Mouse (Mus musculus) CD8-positive naive resting alpha-beta T cell, adult 2 months (primary cell): Measurements from ENCODE around the gene Ripor2.

Source experiments
- DNase-seq, 2 experiments: peaks; one replicate each; pipeline ENCODE4 v3.0.0; 2022; ENCODE audit warnings: low read depth in 2 of 2, low spot score in 2 of 2

The Ripor2 gene

DNA sequence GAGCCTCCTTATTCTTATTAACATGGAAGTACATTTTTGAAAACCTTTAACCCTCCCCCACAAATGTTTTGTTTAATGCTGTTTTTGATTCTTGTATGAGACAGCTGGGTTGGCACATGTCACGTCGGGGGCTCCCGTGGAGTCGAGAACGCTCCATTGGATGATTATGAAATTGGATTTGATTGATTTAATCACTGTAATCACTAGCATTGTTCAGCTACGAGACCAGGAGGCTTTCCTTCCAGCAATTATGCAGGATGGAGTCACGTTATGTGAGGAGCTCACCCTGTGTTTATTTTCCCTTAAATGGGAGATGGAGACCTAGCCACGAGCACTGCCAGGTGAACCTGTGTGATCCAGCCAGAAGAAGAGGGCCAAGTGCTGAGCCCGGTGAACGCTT is at the start of gene Ripor2:
Ripor2 (plus strand) TSS at position 357 of the 400 bp plus-strand sequence.
- DNase-seq = no peak

DNA sequence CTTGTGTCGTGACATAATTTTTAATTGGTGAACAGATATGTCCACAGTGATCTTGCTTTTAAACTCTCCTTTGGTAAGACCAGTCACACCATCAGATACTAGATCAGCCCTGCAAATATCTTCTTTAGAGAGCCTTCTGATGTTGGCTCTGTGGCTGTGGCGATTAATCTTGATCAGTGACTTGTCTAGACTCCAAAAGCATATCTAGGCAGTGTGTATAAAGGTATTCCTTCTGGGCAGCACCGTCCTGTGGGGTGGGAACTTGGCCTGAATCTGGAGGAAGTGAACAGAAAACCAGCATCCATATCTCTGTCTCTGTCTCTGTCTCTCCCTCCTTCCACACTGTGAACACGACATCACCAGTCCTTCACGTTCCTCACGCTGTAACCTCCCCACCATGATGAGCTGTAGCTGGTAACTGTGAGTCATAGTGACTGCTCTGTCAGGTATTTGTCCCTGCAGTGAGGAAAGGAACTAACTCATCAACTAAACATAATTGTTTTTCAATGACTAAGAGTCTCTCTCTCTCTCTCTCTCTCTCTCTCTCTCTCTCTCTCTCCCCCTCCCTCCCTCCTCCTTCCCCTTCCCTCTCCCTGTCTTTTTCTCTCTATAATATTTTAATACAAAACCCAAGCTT is 45.3 kb upstream of the Ripor2 start:
- no peak for DNase-seq

DNA sequence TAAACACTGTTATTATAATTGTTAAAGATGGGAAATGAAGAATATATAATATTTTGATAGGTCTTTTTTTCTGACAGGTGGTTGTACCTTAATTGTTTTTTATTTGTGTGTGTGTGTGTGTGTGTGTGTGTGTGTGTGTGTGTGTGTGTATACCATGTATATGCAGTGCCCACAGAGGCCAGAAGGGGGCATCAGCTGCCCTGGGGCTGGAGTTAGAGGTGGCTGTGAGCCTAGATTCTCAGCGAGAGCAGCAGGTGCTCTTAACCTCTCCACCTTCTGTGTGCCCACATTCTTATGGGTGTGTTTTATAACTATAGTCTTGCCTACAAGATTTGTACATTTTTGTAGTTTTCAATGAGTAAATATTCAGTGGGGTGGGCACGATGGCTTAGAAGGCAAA is 44.0 kb upstream of the Ripor2 start:
- DNase-seq = no peak

DNA sequence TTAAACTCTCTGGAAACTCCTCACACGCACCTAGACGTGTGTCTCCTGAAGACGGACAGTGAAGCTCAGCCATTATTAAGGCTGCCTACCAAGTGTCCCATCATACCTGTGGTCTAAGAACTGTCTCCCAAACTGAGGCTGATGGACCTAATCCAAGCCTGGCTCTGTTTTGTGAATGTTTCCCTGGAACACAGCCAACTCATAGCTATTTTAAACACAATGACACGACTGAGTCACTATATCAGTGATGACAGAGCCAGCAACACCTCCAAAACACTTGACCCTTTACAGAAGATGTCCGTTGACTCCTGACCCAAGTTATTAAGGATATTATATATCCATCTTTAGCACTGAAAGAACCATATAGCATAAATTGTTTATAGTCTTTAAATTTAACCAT is 43.0 kb upstream of the Ripor2 start:
- no peak for DNase-seq

DNA sequence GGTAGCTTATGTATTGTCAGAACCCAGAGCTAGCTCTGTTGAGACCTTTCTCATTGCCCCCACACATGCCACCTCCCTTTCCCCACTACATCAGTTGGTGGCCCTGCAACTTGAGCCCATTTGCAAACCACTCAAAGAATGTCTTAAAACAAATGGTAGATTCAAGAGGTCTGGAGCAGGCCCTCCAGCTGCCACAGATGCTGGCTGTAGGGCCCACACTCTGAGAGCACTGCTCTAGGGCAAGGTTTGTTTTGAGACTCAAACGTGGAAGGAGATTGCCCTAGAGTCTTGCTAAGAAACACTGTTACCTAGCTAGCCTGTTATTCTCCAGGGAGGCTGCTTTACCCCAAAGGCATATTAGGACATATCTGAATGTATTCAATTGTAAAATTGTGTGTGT is 36.3 kb upstream of the Ripor2 start:
- DNase-seq = no peak

DNA sequence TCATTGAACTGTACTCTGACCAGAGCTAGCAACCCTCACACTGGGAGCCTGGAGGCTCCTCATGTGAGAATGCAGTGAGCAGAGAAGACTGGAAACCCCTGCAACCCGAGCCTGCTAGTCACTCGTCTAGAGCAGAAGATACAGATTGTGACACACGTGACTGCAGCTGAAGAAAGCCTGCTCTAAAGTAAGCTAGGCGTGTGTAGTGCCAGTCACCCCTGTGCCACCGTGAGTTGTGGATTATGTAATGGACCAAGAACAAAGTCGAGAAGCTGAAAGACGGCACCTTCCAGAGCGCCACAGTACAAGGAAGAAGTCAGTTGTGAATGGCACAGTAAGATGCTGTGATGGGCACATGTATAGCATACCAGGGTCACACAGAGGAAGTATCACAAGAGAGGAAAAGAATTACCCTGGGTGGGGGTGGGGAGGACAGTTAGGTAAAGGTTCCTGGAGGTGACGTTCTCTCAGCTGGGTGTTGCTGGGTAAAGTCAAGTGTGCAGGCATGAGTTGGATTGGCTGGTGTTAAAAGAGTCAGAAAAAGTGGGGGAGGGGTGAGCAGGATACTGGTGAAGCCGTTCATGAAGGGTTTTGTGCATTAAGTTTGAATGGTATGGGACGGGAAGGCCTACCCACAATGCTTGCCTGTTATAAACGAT is 35.1 kb upstream of the Ripor2 start:
- peak; percentile 14 to 48 for DNase-seq

DNA sequence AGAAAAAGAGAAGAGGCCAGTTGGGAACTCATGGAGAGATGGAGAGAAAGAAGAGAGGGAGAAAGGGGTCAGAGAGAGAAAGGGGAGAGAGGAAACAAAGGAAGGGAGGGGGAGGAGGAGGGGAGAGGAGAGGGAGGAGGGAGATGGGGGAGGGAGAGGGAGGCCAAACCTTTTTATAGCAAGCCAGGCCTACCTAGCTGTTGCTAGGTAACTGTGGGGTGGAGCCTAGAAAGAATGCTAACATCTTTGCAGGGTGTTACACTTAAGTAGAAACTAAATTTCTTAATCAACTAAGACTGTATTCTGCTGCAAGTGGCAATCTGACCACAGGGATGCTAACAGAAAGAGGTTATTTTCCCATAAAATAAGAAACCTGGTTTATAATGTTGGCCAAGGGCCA is 33.1 kb upstream of the Ripor2 start:
- no peak for DNase-seq

DNA sequence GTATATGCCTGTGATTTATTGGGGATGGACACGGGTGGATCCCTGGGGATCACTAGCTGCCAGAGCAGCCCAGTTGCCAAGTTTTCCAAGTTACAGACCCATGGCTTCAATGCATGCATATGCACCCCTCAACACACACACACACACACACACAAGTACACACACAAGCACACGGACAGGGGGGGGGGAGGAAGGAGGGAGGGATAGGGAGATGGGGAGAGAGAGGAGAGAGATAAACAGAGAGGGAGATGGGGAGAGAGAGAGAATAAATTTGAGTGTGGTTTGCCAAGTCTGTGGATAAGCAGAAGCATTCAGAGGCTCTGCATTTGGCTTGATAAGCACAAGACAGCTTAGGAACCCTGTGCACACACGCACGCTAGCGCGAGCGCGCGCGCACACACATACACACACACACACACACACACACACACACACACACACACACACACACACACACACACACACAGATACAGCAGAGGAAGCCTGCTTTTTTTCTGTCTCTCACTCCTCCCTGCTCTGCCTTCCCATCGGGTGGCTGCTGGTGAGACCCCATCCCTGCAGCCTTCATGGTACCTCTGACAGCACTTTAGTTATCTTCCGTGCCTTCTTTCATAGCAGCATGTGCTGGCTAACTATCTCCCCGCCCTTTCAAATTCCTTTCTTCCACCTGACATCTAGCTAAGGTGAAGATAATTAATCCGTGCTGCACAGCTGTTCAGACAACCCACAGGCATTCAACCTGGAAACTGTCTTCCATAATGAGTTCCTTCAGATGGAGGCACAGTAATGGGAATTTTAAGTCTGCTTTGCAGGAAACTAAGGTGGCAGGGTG is 30.7 kb upstream of the Ripor2 start:
- DNase-seq = no peak

DNA sequence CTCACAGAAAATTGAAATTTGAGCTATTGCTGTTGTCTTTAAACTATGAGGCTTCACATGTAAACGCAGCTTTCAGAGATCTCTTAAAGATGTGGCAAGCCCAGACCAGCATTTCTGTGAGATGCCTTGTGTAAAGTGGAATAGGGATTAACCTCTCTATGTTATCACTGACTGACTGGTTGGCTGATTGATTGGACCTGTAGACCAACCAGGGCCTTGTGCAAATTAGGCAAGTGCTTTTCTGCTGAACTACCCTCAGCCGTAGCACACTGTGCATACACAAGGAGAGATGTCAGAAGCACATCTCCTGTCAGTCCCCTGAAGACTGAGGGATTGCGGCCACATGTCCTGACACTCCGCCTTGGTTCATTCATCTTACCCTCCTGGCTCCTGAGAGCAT is 29.9 kb upstream of the Ripor2 start:
- no peak for DNase-seq

DNA sequence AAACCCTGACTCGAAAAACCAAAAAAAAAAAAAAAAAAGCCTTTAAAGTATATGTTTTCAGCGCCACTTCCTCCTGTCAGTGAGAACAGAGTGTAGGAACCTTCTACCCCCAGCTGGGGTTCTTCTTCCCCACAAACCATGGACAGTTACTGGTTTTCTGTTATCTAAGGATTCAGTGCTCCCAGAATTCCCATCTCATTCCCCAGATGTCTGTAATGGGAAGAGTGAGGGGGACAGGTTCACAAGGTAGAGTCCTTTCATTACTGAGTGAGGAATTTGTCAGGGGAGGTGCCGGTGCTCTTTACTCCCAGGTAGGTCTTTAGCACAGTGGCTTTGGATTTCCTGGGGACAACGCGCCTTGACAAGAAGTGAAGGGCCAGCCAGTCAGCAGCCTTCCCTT is 20.6 kb upstream of the Ripor2 start:
- no peak for DNase-seq

DNA sequence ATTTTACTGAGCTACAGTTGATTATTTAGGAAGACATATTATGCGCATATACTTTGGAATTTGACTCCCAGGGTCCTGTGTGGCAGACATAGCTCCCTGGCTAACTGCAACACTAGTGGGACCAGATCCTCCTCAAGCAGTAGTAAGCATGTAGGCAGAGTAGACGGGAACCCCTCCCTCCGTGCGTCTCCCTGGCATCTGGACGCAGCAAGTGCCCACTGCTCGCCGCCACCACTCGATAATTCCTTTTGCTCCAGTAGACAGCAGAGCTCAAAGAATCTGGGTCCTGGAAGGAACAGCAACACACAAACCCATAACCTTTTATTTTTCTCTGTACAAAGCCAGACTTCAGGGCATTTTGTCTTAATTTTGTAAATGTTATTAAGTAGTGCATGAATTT is 17.3 kb upstream of the Ripor2 start:
- no peak for DNase-seq

DNA sequence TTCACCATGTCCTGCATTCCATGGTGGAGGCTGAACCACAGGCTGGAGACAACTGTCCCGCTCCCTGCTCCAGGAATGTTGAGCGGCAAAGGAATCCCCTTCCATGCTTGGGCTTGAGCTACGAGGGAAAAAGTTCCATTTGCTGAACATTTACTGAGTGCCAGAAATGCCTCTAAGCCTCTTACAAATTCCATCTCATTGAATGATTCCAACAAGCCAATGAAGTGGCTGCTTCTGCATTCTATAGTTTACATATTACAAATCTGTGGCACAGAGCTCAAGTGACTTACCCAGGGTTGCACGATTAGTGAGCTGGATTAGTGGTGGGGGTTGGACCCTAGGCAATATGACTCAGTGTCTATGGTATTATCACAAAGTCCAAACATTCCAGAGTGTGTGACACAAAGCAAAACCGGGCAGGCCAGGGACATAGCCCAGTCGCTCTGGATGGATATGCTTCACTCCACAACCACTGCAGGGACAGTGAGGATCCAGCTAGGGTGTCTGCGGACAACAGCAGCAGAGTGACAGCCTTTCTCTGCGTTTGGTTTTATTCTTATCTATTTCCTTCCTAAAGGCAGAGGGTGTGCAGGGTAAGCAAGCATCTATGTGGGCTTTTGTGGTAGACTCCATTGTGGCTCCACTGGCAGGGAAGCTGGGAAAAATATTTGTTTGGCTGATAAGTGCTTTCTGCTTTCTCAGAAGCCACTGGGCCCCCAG is 16.6 kb upstream of the Ripor2 start:
- no peak for DNase-seq

DNA sequence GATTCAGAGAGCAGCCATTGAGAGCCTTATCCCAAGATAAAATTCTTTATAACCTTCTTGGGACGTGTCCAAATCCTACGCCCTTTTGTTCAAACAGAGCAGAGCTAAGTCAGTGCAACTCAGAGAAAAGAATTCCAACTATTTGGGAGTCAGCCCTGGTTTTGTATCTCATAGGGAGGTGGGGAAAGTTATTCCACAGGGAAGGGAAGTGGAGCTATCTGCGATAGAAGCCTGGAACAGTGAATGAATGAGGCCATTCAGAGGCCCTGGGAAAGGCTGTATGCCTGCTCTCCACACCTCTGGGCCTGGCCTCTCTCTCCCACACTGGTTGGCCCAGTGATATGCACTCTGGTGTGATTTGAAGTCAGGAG is 16.1 kb upstream of the Ripor2 start:
- no peak for DNase-seq

DNA sequence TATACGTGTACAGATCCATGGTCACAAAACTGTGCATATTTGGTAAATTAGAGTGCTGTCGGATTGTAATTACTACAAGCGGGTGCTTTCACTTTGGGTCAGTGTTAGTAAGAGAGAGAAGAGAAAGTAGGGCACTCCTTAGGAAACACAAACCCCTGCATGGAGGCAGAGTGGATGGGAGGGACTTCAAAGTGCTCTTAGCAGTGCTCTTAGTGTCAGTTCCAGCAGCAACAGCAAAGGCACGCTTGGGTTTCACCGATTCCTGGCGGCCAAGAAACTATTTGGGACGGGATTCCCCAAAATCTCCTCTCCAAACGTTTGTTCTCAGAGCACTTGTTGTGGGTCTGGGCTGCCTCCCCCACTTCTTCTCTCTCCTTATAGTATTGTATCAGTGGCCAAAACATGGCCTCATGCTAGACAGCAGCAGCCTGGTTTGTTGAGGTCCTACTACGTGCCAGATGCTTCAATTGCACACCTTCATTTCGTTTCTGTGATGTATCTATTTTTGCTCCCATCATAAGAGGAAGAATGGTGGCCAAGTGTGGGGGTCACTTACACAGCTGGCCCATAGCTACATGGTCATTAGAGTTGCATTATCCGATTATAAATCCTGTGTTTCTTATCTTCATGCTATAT is 14.7 kb upstream of the Ripor2 start:
- no peak for DNase-seq

DNA sequence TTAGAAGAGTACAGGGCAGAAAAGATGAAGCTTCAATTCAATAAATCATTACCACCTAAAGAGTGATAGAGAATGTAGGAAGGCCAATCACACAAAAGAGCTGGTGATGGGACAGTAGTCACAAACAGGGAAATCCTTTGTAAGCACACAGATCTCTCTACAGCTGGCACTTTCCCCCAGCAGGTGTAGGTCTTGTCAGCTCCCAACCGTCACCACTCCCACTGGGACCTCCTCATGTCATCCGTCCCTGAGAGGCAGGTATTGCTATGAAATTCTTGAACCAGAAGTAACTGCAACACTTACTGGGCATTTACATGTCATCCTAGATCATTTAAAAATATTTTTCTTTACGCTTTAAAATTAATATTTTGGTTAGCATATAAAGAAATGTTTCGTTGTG is 12.9 kb upstream of the Ripor2 start:
- peak; percentile 28 to 47 for DNase-seq

DNA sequence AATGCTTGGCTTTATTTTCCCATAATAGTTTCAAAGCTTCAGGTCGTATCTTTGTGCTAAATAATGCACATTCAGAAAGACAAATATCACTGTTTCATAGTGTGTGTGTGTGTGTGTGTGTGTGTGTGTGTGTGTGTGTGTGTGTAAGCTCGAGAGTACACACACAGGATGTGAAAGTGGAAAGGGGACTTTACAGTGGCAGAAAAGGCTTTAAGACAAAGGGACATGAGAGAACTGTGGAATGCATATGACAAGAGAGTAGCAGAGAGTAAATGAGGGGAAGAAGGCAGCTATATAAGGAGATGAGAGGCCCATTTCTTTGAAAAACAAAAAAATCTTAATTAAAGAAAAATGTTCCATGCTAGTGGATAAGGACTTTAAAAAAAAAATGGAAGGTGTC is 11.3 kb upstream of the Ripor2 start:
- no peak for DNase-seq

DNA sequence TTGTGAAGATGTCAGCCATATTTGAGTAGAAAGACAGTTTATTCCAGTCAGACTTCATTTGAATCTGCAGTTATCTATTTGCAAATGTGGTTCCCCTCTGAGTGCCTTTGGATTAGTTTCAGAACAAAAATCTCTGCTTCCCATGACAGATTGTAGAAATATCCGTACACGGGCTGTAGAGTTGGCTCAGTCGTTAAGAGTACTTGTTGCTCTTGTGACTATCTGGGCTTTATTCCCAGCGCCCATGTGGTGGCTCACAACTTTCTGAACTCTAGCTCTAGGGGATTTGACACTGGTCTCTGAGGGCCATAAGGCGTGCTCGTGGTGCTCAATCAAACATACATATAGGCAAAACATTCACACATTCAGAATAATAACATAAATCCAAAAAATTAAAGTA is 10.1 kb upstream of the Ripor2 start:
- no peak for DNase-seq

DNA sequence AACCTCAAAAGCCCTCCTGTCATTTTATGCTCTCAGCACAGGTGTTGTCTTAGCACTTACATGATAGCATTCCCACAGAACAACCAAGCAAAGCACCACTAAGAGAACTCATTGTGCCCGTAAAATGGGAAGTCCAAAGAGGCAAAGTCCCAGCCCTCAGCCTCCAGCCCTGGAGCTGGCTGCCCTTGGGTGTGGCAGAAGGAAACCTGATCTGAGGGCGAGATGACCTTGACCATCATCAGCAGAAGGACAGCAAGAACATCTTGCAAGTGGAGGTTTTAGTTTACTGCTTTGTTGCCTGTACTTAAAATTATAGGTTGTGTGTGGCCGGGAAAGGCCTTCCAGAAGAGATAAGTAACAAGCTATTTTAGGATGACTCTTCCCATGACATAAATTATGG is 6.9 kb upstream of the Ripor2 start:
- DNase-seq = no peak

DNA sequence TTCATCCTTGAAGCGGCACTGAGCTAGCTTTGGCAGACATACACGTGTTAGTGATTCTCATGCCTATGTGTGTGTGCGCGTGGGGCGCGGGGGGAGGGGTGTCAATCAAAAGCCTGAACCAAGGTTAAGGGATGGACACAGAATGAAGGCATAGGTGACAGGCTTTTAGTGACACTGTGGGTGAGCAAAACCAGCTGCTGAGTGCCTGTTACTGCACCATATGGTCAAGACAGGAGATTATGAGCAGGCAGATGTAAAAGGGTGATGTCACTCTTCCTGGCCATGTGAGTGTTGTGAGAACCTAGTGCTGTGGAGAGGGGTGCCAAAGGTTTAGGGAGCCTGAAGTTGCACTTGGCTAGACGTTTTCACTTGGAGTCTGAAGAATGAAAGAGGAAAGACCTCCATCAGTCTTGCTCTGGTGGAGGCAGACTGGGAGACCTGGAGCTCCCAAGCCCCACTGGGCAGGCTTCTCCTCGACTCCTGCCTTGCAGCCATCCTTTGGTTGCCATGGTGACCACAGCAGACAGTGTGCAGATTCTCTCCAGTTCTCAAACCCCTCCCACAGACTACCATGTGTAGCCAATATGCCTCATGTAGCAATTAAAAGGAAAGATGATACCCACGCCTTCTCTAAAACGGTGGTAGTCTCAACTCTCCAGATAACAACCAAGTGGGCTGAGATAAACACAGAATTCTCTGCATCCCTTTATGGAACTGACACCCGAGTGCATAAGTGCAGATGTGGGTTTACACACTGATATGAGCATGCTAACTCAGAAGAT is 5.5 kb upstream of the Ripor2 start:
- DNase-seq = no peak

DNA sequence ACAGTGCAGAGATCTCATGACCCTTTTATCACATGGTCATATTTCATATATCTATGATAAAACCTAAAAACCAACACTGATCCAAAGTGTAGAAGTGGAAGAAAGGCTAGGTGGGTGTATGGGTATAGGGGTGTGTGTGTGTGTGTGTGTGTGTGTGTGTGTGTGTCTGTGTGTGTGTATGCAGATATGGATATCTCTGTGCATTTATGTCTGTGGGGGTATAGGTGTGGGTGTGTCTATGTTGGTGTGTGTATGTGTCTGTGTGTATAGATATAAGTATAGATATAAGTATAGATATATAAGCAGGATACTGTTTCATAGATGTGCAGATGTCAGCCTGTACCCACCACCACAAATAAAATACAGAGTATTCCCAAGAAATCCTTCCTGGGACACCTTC is 3.7 kb upstream of the Ripor2 start:
- DNase-seq = no peak

DNA sequence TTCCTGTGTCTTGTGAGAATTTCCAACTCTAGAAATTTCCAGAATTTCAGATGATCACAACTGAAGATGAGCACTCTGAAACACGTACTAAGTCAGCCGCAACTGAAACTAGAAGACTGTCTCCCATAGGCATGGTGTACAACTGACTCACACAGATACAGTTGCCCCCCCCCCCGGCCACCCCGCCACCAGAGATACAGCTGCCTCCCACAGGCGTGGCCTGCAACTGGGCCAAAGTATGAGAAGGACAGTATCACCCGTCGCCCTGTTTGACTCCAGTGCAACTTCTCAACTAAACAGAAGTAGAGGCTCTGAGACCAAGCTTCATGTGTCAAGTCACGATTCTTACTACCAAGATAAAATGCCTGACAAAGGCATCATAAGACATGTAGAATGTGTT is 1.2 kb upstream of the Ripor2 start:
- no peak for DNase-seq
